Mouse (Mus musculus) activated CD4-positive, CD25-positive, alpha-beta regulatory T cell, adult 4 months (primary cell): Measurements from ENCODE around the gene Sp3. TPM values are rescaled to one million over a fixed set of nuclear protein-coding genes. Genes with fewer than 3 reads are reported as not detected.
A peak's percentile ranks its signal among the peaks of the same experiment; 100 is the strongest.
"Not testable (repeated sequence)": the region's sequence is repeated elsewhere in the genome, so short reads cannot be mapped to it uniquely, and the experiment has no call there.

Experiments used
- ATAC-seq: one replicate; pipeline ENCODE4 v1.8.0; 2017
- polyA plus RNA-seq, 2 experiments: library from polyadenylated mRNA; unstranded; fragments of 100-300 nt; shearing (Covaris generic); gene quantifications; one replicate each; pipeline ENCODE4 v1.2.1; 2017

Sp3 gene
- polyA plus RNA-seq, result 10 to 100 TPM; 61.4 to 62.9 TPM

DNA sequence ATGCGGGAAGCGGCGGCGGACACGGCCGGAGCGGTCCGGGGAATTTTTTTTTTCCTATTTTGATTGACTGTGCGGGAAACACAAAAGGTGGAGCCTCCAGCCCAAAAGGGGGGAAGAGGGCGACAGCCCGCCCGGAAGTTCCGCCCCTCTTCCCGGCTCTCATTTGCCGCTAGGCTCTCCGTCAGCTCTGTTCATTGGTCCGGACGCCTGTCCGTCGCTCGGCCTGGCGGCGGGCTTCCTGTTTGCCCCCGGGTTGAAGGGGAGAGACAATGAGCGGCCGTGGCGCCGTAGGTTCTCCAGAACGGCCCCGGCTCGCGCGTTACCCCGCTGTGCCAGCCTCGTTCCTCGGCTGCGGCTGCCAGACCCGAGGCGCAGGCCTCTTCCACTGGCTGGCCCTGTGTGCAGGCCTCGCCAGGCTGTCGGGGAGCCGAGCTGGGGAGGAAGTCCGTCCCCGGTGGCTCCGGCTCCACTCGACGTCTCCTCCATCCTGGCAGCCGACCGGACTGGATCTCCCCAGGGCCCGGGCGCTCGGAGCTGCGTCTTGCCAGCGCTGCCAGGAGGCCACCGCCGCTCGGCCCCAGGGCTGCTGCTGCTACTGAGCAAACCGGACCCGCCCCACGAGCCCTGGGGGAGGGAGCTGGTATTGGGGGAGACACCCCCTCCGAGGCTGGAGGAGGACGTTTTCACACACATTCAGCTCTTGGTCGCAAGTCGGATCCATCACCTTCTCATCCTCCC lies at the start of gene Sp3:
Gene Sp3 (minus strand): TSS at position 110 of the 738 bp plus-strand sequence.
- peak; percentile 71 for ATAC-seq

DNA sequence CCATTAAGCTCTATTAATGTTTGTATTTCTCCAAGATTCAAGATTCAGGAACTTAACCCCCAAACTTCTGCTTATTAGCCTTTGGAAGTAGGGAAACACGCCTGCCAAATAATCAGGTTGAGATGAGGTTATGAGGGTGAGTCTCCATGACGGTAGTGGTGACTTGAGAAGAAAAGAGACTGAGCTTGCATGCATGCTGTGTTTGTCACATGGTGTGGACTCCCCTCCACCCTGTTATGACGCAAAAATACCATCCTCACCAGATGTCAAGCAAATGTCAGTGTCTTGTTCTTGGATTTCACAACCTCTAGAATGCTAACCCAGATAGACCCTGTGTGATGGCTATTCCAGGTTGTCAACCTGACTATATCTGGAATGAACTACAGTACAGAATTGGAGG lies 49.6 kb upstream of the Sp3 start:
- ATAC-seq, result no peak

DNA sequence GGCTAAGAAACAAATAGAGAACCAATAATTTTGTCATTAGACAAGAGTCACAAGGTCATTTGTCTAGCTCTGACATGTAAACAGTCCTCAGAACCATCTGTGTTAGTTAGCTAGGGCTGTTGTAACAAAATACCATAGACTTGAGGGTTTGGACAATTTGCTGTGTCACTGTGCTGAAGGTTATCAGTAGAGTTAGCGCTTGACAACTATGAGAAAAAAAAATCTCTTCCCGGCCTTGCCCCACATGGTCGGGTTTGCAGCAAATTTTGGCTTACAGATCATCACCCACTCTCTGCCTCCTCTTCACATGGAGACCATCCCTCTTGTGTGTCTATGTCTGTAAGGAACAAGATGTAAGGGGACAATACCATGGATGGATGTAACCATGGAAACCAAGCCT lies 47.8 kb upstream of the Sp3 start:
- ATAC-seq, result no peak

DNA sequence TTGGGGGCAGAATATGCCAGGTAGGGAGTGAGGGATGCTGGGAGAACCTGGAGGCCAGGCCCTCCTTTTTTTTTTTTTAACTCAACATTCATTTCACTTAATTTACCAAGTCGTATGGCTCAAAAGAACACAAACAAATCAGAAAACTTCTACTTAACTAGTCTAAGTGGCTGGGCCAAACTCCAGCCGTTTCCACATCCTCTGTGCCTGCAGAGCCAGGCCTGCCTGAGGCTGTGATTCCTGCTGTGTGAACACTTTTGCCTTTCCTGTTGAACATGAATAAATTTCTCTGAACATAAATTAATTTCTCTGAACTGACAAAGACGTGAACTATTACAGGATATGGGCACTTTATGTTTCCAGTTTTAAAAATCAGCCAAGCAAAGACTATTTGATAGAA lies 46.9 kb upstream of the Sp3 start:
- ATAC-seq, result no peak

DNA sequence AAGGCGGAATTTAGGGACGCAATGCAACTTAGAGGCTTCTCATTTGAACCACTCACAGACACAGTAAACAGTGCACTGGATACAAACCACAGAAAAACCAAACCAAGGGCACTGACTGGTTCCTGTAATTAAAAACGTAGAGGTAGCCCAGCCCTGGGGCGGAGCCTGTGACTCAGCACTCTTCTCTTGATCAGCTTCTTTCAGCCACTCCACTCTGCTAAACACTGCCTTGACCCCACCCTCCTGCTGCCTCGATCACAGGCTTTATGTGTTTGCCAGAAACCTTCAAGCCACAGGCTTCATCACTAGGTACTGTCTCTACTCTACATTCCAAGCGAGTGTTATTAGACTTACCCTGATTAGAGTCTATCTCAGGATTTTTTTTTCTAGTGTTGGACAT lies 43.6 kb upstream of the Sp3 start:
- ATAC-seq, result no peak

DNA sequence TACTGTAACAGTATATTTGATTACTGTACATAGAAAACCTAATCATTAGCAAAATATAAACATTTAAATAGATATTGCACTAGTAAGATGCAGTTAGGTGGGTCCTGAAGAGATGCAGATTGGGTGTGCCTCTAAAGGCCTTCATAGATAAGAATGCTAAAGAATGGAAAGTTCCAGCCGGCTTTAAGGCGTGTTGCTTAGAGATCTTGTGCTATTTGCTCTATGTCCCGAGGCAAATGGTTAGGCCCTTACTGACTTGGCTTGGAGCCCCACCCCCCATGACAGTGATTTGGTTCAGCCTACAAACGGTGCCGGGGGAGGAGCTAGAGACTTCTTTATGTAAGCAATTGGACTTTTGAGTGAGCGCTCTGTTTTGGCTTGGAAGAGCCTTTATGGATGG lies 40.8 kb upstream of the Sp3 start:
- ATAC-seq, result no peak

DNA sequence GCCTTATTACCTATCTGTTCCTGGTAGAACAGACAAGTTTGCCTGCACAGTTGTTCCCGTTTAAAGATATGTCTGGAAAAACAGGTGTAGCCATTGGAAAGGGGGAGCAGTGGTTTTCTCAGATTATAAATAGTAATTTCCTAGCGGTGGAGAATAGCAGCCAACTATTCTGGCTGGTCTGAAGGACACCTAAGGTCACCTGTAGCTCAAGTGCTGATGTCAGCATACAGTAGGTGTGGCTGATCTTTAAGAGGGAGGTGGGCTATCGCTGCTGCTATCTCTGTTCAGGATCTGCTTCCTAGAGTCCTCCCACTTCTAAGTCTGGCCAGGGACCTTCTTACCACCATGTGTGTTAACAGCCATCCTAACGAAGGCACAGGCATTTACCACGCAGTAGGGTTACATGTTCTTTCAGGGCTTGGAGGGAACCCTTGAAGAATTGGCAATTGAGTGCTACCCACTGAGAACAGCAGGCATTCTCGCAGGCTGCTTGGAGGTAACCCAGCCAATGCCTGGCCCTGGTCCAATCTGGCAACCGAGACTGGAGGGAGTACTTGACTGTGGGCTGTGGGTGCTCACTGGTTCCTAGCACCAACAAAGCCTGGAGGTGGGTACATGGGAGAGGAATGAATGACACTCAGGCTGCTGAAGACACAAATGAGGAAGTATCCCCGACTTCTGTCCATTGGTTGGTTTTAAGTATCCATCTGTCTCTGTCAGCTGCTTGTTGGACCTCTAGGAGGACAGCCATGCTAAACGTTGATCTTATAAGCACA lies 39.3 kb upstream of the Sp3 start:
- ATAC-seq, result no peak

DNA sequence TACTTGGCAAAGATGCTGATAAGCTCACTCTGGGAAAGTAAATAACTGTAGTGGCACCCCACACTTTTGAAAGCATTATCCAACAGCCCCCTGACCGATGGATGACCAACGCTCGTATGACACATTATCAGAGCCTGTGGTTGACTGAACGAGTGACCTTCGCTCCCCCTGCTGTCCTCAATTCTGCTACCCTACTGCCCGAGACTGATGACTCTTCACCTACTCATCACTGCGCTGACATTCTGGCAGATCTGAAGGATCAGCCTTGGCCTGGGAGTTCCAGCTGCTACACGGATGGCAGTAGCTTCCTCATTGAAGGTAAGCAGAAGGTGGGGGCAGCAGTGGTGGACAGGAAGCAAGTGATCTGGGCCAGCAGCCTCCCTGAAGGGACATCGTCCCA lies 33.8 kb upstream of the Sp3 start:
- not testable (repeated sequence) for ATAC-seq

DNA sequence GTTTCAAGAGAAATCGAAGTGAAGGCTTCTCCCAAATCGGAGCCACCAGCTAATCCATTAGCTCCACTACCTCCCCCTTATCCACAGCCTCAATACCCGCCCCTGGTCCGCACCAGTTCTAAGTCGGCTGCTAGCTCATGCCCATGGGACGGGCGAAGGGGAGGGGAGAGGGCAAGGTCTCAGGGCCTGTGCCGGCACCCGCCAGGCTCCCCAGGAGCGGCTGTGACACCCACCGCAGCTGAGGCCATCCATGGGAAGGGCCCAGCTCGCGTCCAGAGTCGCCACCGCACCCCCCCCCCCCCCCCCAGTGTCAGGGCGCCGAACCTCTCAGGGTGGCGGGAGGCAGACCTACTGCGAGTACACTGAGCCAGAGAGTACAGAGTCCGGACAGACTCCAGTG lies 32.4 kb upstream of the Sp3 start:
- ATAC-seq, result no peak

DNA sequence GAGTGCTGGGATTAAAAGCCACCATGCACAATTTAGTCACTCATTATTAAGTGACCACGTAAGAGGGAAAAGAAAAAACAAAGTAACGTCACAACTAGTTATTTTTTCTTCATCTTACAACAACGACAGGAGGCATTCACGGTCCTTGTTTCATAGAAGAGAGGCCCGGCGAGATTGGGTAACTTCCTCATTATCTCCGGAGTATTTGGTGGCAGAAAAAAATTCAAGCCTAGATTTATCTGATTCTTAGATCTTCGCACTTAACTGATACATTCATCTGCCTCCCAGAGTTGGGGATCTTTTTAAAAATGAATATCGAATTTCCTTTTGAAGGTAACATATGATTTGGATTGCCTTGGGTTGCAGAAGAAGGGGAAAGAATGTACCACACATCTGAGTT lies 27.2 kb upstream of the Sp3 start:
- no peak for ATAC-seq

DNA sequence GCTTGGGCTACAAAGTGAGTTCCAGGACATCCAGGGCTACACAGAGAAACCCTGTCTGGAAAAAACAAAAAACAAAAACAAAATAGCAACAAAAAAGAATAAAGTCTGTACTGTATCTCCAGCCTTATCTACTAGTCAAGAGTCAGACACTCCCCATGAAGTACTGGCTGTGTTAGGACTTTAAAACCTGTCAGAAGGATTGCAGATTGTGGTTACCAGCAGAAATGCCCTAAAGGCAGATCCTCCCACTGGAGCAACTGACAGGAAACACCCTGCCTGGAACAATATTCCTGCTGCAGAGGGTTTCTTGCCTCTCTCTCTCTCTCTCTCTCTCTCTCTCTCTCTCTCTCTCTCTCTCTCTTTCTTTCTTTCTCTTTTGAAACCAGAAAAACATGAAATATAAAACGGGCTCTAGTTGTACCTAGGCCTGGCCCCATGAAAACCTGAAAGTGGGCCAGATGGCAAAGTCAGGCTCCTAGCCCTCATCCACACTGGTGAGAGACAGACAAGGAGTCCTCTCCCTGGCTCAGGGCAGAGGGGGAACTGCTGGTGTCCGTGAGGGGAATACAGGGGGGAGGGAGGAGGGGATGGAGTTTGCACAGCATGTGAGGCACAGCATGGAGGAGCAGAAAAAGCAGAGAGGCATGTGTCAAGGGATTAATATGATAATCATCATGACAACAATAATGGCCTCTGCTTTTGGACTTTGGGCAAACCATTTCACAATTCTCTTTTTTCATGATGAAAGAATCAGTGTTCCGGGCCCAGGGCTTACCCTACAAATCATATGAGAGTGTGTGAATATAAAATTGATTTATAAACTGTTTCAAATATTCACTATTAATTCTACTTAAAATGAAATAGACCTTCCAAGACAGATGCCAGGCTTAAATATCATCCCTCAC lies 25.6 kb upstream of the Sp3 start:
- no peak for ATAC-seq

DNA sequence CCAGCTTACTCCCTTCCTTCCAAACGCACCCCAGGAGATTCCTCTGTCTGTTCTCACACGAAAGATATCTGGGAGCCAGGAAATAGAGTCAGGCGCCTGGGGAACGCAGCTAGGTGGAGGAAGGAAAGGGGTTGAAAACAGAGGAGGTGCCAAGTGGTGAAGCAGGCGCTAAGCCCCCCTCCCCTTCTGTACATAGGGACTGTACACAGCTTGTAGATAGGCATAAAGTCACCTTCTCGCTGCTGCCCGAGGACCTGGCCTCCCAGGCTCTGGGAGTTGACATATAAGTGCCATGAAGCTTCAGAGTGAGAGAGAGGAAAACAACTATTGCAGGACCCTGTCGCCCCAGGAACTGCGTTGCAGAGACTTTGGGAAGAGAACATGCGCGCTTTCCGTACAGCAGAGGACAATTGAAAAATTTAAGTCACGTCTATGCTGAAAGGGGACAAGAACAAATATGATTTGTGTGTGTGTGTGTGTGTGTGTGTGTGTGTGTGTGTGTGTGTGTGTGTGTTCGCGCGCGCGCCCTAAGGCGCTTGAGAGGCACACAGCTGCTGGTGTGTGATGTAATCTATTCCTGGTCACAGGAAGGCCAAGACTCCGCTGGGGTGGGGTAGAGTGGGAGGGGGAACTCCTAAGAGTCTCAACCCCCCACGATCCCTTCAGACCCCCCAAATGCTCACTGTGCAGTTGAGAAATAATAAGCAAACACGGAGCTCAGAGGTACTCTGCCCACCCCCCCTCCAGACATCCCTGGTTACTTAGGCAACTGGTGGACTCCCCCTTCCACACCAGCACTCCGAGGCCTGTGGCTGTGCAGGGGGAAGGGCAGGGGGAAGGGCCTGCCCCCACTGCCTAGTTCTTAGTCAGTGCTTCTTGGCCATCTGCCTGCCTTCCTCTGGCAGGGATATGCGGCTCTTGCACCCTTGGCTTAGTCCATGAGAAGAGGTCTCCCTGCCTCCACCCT lies 23.8 kb upstream of the Sp3 start:
- ATAC-seq, result peak; percentile 10

DNA sequence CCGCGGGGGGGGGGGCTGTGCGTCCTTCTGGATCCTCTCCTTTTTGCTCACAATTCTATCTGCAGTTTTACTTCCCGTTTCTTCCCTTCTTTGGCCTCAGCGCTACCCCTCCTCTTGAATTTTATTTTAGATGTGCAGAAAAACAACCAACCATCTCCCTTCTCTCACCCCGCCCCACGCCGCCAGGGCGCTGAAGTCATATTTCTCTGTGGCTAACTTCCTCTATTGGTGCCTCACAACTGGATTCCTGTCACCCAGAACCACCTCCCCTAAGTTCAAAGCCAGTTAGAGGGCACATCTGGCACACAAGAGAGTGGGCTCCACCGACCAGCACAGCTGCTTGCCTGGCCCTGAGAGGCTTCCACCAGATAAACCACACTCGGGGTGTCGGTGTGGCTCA lies 22.8 kb upstream of the Sp3 start:
- peak; percentile 78 for ATAC-seq

DNA sequence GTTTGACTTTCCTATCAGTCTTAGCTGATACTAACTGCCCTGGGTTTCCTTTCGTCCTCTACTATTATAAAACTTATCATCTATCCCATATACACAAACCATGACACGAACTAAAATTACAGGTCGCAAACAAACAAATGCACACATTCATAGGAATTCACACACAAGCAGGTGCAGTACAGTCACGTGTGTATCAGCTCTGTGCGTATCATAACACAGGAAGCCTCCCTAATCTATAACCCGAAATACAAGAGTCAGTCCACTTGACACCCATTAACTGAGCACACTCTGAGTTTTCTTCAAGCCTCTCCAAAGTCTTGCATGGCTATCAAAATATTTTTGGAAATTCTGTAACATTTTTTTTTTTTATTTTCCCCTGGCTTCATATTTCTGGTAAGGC lies 22.2 kb upstream of the Sp3 start:
- ATAC-seq, result peak; percentile 40

DNA sequence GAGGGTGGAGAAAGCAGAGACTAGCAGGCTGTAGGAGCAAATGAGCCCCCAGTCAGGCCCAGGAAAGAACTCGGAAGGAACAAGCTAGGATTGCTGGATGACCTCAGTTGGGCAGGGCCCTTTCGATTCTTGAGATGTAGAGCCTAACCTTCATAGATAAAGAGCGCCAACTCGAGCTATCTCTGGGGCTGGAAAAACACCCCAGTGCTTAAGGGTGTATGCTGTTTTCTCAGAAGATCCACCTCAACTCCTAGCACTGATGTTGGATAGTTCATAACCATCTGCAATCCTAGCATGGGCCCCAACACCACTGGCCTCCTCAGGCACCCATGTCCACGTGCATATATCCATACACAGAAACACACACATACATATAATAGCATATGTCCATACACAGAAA lies 21.7 kb upstream of the Sp3 start:
- no peak for ATAC-seq

DNA sequence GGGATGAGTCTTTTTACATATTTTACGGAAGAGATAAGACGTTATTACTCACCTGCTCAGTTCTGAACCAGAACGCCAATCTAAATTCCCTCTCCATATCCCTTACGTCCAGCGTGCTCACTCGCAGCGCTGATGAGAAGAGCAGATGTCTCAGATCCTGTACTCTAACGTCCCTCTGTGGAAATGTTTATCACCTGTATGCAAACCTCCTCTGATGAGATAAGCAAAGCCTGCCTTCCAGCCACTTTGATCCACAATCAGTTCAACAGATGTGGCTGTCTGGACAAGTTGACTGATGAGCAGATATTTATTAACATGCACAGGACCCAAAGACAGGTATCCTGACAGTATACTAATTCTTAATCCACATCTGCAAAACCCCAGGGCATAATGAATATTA lies 19.9 kb upstream of the Sp3 start:
- no peak for ATAC-seq

DNA sequence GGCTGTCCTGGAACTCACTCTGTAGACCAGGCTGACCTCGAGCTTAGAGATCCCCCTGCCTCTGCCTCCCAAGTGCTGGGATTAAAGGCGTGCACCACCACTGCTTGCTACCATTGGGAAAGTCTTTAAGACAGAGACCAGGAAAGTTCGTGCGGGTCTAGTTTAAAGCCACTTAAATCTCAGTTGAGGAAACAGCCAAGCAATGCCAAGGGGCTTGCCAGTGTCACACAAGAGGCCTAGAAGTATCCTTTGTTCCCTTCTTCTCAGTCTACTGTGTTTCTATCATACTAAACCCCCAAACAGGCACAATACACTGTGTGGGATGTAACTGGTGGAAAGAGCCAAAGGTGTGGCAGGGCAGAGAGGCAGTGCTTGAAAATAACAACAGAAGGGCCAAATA lies 17.3 kb upstream of the Sp3 start:
- ATAC-seq, result no peak

DNA sequence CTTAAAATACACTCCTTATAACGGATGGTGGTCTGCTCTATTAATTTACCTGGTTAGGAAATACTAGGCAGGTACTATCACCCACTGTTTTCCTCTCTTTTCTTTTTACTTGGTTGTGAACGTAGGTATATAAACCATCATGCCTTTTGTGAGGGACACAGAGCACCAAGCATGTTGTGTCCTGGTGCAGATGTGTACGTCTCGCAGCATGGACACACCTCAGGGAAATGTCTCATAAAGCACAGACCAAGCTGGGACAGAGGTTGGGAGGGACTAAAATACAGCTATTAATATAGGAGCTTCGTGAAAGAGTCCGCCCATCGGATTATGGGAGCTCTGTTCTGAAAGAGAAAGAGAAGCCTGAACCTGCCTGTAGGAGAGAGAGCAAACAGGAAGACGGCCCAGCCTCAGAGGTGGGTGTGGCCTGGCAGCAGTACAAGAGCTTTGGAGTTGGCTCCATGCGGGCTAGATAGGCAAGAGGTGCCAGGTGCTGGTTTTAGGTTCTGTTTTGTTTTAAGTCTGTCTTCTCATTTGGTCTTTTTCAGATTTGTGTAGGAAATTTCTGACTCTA lies 16.6 kb upstream of the Sp3 start:
- ATAC-seq, result peak; percentile 91

DNA sequence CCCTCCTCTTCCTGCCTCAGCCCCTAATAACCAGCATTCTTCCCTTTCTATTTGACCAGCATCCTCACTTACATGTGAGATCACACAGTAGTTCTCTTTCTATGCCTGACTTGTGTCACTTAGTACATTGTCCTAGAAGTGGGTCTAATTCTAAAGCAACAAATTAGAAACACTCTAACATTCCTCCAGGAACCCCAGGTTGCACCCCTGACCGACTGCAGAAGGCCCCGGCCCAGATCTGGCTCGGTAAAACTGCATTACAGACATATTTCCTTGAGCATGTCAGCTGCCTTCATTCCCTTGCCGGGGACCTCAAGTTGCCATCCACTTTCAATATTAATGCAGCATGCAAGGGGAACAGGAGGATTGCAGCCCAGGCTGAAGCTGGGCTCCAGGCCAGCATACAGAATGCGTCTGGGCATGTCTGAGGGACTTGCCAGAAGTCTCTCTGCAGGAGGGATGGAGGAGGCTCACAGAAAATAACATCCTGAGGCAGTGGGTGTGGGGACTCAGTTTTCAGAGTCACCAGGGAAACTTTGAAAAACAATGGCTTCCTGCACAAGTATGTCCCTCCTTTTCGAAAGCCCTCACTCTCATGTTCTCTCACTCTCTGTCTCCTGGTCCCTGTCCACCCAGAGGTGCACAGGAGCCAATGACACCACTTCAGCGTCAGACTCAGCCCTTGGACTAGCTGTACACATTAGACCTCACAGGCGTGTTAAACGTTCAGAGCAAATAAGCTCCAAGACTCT lies 15.3 kb upstream of the Sp3 start:
- ATAC-seq, result peak; percentile 69

DNA sequence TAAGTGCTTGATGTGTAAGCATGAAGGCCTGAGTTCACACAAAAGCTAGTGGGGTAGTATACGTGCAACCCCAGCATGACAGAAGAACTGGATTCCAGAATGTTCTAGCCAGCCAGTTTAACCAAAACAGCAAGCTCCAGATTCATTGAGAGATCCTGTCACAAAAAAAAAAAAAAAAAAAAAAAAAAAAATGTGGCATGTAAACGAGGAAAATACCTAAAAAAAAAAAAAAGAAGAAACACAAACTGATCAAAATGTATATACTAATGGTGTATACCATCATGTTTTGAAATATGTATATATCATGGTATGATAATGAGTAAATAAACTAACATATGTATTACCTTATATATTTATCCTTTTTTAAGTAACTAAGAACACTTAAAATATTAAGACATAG lies 13.9 kb upstream of the Sp3 start:
- ATAC-seq, result no peak

DNA sequence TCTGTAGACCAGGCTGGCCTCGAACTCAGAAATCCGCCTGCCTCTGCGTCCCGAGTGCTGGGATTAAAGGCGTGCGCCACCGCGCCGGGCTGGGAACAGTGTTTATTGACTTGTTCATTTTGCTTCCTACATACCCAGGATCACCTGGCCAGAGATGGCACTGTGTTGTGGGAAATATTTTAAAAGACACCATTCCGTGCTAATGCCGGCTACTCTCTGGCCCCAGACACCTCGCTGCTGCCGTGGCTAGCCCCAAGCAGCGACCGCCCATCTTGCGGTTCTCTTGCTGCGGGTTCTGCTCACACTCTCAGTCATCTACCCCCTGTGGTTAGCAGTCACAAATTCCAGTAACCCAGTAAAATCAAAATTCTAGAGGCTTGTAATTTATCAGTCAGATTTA lies 12.3 kb upstream of the Sp3 start:
- no peak for ATAC-seq
